Mouse (Mus musculus) layer of hippocampus, adult 18-20 months (tissue): Measurements from ENCODE around the gene Maco1. TPM values are rescaled to one million over a fixed set of nuclear protein-coding genes. Genes with fewer than 3 reads are reported as not detected.
A peak's percentile ranks its signal among the peaks of the same experiment; 100 is the strongest.
"Not testable (repeated sequence)": the region's sequence is repeated elsewhere in the genome, so short reads cannot be mapped to it uniquely, and the experiment has no call there.

Source experiments
- DNase-seq, 2 experiments: peaks; one replicate each; pipeline ENCODE4 v3.0.0; 2022; ENCODE audit warnings: low spot score in 2 of 2
- total RNA-seq, 2 experiments: library from RNA; stranded (reverse); gene quantifications; 2 replicates each; pipeline ENCODE4 v1.2.3; 2021

The Maco1 gene
- total RNA-seq, 2 experiments from 2014 or later, result 42.5 to 44.9 TPM

DNA sequence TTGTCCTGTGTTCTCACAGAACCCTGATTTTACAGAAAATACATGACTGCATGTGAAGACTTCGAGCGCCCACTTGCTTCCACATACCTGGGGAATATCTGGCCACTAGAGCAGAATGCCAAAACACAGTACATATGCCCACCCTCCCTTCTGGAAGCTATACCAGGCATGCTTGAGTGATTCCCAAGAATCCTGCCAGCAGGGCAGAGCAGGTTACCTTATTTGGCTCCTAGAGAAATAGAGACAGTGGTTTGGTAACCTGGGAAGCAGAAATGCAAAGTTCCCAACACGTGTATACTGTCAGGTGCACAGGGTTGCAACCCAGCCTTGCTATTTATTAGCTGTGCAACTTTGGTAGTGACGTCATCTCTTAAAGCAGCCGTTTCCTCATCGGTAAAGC is 8.7 kb upstream of the Maco1 start:
- DNase-seq, result no peak

DNA sequence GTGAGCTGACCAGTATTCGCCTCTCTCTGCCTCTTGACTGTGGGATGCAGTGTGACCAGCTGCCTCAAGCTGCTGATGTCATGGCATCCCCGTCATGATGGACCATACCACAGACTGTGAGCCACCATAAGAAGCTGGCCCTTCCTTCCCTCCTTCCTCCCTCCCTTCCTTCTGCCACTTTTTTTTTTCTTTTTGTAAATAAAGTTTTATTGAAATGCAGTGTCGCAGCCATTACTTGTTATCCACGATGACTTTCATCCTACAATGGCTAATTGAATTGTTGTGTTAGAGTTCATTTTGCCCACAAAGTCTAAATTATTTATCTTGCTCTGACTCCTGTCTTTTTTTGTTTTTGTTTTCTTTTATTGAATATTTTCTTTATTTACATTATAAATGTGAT is 5.3 kb upstream of the Maco1 start:
- DNase-seq, result no peak

DNA sequence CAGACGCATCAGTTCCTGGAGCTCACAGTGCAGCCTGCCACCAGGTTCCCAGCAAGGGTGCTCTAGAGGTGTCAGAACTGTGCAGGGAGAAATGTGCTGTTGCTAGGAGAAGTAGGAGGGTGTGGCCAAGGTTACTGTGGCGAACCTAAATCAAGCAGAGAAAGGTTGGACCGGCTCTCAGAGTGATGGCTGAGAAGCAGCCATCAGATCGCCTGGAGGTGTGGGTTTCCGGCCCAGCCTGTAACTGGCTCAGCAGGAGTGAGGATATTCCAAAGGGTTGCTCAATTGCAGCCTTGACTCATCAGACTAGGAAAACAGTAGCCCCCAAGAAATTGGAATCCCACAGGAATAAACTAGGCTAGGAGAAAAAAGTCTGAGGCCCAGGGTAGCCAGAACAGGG is 3.4 kb upstream of the Maco1 start:
- DNase-seq, result no peak

DNA sequence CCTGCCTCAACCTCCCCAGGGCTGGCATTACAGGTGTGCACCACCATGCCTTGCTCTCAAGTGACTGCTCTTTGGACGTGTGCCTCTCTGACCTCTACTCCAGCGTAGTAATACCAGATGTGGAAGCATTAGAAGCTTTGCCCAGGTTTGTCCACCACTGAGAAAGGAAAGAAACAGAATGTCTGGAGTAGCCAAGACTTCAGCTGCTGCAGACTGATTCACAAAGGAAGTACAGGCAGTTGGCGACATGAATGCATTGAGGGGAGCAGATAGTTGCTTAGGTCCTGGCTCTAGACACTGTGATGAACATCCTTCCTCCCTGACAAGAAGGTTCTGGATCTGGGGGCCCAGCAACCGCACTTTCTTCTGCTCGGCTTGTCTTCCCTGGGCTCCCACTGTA is 2.9 kb upstream of the Maco1 start:
- no peak for DNase-seq

DNA sequence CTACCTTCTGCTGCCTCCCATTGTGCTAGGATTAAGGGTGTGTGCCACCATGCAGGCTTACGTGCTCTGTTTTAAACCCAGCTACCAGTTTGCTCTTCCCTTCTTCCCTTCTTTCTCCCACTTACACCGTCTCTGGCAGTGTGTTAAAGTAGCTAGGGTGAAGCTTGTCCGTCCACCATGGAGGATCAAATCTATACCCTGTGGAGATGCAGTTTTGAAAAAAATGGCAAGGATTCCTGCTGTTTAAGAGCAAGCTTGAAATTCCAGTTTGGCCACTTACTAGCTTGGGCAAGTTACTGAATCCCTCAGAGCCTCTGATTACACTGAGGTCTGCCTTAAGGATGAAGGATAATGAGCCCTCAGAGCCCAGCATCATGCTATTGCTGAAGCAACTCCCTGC is 2.2 kb upstream of the Maco1 start:
- DNase-seq, result no peak

DNA sequence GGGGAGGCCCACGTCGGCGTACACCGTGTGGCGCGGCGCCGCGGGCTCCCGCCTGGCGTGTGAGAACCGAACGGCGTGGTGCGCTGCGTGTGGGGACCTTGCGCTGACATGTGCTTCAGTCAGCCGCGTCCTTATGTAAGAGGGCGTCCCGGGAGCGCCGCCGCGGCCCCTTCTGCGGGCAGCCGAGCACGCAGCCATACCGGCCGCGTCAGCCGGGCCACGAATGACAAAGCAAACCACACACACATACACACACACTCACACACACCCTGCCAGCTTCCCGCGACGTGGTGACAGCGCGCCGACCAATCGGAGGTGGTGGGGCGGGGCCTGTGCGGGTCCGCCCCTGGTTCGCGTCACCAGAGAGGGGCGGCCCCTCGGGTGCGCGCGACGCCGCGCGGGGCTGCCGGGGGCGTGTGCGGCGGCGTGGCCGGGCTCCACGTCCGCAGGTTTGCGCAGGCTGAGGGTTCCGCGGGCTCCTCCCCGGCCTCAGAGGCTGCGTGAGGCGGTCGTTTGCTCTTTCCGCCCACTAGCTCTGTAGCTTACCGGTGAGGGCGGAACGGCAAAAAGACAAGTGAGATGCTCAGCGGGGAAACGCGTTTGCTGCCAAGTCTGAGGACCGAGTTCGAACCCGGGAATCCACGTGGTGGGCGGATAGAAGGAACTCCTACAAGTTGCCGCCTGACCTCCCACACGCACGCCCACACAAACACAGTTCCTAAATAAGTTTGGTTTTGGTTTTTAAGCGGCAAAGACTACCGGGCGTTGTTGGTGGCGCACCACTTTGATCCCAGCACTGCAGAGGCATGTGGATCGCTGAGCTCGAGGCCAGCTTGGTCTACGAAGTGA is 716 bp upstream of the Maco1 start:
- DNase-seq, result peak; percentile 92 to 97

DNA sequence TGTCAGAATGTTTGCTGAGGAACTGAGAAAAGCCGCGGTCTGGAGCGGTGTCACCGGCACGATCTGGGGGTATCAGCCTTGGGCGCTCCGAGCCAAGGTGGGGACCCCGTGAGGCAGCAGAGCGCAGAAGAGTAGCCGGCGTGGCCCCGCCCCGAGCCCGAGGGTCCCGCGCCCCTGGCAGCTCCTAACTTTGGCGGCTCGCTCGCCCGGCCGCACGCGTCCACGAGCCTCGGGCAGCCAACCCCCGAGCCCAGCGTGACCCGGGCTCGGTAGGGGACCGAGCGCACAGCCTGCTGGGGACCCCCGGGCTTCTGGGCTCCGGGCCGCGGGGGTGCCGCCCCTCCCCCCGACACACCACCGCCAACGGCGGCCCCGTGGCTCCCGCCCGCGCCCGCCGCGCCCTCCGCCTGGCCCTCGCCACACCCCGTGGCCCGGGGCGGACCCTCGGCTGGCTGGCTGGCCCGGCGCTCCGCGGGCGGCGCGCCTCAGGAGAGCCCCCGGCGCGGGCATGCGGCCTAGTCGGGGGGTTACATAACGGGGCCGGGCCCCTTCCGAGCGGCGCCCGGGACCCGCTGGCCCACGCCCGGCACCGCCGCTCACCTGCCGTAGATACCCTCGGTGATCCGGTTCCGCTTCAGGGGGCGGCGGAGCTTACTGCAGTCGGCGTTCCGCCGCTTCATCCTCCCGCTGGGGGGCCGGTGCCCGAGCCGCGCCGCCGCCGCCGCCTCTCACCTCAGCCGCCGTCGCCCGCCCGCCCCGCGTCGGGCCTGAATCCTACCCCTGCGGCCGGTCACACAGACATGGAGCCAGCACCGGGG is 498 bp downstream of the Maco1 start:
- peak in 1 of 2 experiments; percentile 21 for DNase-seq

DNA sequence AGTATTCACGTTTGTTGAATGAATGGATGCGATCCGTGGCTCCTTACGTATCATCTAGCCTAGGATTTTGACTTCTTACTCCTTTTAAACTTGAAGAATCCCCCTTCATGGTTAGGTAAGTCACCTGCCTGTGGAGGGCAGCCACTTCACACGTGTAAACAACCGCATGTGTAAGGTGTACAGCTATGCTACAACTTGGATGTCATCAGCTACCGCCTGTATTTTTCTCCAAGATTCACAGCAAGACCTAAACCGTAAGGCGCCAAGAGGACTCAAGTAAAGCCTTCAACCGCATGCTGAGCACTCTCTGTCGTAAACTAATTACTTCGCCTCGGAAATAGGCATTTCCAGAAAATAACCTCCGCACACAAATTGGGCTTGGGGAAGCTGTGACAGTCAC is 1.3 kb downstream of the Maco1 start:
- DNase-seq, result peak in 1 of 2 experiments; percentile 5

GRCm38 (mm10) chr4:134851236-134851635 is 1.9 kb downstream of the Maco1 start:
- no peak for DNase-seq

DNA sequence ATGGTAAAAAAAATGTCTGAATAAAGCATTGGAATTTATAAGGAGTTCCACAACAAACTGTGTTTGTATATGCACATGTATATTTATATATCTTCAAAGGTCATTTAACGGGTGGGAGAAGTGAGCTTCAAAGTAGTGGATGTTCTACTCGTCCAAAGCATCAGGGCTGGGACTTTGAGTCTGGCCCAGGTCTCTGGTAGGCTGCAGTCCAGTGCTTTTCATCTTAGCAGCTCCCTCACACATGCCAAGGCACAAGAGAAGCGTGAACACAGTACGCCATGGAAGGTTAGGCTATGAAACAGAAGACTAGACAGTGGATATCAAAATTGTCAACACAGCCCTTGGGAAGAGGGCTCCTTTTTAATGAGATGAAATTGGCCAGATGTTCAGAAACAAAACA is 2.6 kb downstream of the Maco1 start:
- DNase-seq, result no peak

DNA sequence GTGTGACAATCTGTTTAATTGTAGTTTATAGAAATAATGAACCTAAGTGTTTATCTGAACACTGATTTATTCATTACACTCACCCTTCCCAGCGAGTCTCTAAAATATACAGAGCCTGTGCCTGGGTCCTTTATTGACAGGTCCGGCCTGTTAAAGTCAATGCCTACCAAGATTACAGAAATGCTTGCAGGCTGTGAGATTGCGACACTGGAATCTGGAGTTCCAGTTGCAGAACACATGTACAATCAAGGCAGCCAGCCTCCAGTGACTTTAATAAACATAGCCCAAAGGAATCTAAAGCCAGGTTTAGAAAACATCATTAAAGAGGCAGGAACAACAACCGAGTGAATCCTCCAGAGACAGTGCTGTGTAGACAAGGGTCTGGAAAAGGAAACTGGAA is 5.6 kb downstream of the Maco1 start:
- no peak for DNase-seq

DNA sequence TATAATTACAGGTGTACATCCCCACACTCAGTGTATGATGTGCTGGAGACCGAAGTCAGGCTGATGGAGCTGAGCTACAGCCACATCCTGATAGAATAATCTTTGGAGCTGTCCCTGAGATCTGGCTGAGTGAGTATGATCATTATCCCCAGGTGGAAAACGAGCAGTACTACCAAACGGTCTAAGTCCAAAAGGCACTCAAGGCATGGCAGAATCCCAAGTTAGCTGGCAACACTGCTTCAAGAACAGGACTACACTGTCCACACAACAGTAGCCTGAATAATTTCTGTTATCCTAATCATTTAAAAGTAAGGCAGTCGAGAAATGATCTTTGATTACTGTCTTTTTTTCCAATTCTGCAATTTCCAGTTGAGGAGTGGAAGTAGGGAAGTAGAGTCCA is 9.6 kb downstream of the Maco1 start:
- DNase-seq, result no peak

DNA sequence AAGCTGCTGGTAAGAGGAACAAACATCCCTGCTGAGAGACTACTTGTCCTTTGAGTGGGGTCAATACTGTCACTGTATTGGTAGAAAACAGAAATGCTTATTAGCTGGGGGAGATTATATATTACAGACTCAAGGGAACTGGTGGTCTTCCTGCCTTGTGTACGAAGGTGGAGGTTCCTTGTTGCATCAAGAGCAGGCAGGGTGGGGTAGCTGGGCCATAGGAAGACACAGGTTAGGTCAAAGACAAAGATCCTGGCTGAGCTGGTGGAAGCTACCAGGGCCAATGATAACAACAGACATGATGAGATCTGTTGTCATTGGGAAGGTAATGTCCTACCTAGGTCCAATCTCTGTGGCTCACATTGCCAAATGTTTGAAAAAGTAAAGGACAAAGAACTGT is 12.9 kb downstream of the Maco1 start:
- DNase-seq, result no peak

DNA sequence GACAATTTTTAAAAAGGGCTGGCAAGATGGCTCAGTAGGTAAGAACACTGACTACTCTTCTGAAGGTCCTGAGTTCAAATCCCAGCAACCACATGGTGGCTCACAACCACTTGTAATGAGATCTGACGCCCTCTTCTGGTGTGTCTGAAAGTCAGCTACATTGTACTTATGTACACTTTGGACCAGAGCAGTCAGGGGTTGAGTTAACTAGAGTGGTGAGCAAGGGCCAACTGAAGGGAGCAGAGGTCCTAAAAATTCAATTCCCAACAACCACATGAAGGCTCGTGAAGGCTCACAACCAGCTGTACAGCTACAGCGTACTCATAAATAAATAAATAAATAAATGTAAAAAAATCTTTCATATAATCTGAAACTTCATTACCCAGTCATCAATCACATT is 14.4 kb downstream of the Maco1 start:
- DNase-seq, result not testable (repeated sequence)

DNA sequence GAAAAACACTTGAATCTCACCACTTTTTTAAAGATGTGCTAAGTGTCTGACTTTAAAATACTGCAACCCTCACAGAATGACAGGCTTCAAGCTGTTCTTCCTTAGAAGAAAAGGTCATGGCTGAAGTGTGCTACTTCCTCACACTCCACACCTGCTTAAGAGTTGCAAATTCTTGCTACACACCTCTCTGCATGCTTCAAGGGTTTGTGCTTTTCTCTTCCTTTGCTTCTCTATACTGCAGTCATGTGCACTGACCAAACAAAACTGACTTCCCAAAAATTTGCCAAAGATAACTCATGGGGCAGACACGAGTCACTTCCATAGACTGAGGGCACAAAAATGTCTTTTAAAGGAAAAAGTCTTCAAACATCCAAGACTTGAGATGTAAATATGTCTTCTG is 14.9 kb downstream of the Maco1 start:
- DNase-seq, result no peak

DNA sequence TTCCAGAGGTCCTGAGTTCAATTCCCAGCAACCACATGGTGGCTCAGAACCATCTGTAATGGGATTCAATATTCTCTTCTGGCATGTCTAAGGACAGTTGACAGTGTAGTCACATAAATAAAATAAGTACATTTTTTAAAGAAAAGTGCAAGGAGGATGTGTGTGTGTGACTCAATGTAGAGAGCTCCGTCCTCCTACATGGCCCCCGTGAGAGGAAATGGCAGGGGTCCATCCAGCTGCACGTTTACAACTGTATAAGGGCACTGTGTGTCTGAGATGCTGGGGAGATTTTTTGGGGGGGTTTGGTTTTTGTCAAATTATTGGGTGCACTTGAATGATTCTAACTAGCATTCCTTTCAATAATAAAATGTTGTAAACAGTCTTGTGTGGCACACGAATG is 17.7 kb downstream of the Maco1 start:
- no peak for DNase-seq

- DNase-seq, result no peak
These were observed 21.2 kb downstream of the Maco1 start for GRCm38 (mm10) chr4:134831934-134832333.

GRCm38 (mm10) chr4:134827806-134828205 is 25.3 kb downstream of the Maco1 start:
- DNase-seq, result no peak

GRCm38 (mm10) chr4:134826348-134826747 is 26.8 kb downstream of the Maco1 start:
- no peak for DNase-seq

DNA sequence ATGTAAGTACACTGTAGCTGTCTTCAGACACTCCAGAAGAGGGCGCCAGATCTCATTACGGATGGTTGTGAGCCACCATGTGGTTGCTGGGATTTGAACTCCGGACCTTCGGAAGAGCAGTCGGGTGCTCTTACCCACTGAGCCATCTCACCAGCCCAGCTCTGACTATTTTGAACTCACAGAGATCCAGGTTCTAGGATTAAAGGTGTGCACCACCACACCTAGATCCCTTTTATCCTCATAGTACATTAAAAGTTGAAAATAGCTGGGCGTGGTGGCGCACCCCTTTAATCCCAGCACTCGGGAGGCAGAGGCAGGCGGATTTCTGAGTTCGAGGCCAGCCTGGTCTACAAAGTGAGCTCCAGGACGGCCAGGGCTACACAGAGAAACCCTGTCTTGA is 27.3 kb downstream of the Maco1 start:
- not testable (repeated sequence) for DNase-seq

GRCm38 (mm10) chr4:134823560-134823959 is 29.6 kb downstream of the Maco1 start:
- no peak for DNase-seq

- no peak for DNase-seq
These were observed 32.1 kb downstream of the Maco1 start for GRCm38 (mm10) chr4:134821061-134821460.

- no peak for DNase-seq
These were observed 35.4 kb downstream of the Maco1 start for GRCm38 (mm10) chr4:134817706-134818105.
